Mouse (Mus musculus): ENCODE results near the gene Ppm1m. TPM values are rescaled to one million over a fixed set of nuclear protein-coding genes. Genes with fewer than 3 reads are reported as not detected.

Ppm1m gene
- 82.1 to 96.0 TPM (median 83.9 TPM) in 4 replicates for total RNA-seq (2023; ENCODE audit: inconsistent age)

DNA sequence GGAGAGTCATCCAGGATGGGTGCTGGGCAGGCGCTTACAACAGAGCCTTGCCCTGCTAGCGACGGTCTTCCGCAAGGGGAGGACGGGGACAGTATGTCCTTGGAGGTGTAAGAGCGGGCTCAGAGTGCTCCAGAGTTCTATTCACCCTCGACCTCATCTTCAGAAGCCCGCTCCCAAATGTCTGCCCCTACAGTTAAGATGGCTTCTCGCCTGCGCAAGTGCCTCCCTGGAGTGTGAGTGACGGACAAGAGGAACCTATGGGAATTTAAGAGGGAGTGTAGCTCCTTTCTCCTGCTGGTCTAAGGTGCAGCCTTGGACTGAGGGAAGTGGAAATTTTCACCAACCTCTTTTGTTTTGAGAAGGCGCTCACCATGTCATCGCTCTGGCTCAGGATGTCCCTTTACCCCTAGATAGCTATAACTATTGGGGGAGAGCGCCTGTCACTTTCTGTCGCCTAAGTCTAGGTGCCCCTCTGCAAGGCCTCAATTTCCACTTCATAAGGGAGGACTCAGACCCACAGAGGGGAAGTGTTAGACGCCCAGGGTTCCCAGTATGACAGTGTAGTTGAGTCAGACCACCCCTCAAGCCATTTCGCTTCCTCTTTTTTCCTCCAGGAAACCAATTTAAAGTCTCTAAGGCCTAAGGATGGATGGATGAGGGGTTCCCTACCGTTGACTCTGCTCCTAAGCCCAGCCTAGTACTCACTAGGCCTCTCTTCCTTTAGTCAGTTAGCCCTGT lies at the start of gene Ppm1m:
Gene Ppm1m (minus strand): TSS at position 212 of the 738 bp plus-strand sequence.

DNA sequence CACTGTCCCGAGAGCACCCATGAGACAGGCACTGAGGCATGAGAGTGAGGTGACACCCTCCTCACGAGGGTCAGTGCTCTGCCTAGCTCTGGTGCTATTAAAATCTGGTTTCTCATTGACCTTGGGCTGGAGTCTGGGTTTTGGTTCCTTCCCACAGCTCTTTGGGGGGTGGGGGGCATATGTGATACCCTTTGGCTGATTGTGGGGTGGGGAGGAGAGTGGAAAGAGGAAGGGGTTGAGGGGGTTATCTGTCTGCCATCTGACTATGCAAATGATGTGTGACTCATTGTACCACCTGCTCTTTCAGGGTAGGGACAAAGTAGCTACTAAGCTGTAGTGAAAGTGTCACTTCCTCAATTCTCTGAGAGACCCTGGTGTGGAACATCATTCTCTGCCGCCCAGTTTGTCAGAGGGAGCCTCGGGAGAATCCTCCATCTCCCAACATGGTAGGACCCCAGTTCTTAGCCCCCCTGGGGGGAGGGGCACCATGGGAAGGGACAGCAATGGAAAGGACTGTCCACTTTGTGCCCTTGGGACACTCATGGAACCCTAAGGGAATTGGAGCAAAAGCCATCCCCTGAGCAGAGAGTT lies 22.8 kb upstream of the Ppm1m start, which contains the start of gene Tlr9:
Gene Tlr9 (plus strand): TSS at position 338 of the 591 bp plus-strand sequence.

DNA sequence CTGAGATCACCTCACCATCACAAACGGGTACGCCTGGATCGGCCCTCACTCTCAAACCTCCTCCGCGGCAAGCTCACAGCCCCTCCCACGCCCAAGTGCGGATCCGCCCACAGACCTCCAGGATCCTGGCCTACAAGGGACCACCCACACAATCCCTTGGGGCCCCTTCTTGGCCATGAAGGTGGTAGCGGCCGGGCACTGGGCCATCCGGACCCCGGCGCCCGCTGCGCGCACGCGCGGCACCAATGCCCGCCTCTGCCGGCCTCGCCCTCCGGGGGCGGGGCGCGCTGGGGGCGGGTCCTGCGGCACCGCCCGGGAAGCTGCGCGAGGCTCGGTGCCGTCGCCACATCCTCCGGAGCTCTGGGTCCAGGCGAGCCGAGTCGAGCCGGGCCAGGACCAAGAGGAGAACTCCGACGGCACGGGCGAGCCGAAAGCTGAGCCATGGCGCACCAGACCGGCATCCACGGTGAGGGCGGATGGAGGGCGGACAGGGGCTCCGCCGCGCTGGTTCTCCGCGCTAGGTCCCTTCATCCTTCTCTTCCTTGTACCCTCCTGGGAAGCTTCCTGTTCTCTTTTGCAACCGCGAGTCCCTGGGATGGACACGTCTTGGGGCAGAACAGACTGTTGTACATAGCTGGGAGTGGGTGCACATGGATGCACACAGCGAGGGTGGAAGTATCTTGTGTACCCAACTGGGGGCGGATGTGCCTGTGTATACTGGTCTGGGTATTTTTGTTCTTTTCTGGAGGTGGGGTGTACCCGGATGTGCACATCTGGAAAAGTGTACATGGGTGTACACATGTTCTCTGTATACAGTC lies 3.5 kb upstream of the Ppm1m start, which contains the start of gene Twf2:
Gene Twf2 (plus strand): TSS at position 290 of the 818 bp plus-strand sequence.

DNA sequence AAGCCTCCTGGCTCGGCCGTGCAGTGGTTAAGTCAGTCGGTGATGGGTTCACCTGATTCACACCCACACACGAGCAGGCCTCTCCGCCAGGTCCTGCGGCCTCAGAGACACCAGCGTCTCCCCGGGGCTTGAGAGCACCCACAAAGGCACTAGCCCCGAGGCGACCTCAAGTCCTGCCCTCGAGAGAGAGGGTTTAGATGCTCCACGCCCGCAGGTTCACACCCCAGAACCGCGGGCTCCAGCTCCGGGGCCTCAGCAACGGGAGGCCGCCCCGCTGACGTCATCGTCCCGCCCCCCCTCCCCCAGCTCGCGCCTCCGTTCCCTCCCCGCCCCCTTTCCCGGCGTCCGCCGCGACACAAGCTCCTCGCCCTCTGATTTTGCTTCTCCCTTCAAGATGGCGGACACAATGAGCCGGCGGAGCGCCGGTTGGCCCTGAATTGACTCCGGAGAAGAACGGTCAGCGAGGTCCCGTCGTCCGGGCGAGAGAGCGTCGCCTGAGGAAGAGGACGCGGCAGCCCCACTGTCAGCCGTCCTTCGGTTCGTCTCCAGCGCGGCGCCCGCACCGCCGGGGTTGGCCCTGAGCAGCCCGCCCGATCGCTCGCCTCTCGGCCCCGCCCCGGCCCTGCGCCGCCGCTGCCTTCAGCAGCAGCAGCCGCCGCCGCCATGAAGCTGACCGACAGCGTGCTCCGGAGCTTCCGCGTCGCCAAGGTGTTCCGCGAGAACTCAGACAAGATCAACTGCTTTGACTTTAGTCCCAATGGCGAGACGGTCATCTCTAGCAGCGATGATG lies 28.8 kb downstream of the Ppm1m start, which contains the start of gene Wdr82:
Gene Wdr82 (plus strand): TSS at position 373 of the 790 bp plus-strand sequence.

DNA sequence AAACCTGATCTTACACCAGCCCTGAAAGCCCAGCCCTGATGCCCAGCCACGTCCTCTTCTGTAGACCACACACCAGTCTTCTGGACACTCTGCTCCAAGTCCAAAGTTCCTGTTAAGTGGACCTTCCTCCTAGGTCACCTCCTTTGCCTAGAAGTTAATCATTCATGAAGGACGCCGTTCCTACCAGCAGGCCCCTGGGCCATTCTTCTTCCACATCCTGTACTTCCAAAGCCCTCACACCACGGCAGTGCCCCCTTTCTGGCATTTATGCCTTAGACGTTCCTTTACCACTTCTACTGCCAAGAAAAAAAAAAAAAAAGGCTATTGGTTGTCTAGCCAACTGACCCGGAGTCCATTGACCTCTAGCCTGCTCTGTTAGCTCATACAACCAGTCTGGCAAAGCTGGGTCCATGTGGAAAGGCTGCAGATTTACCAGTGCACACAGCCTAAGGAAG lies 41.5 kb downstream of the Ppm1m start, which contains the start of gene Glyctk:
Gene Glyctk (minus strand): TSS at position 102 of the 455 bp plus-strand sequence.

Other genes with a start within 250 kb of the Ppm1m start
- gene Col6a5, start 239.1 kb downstream of the Ppm1m start, total RNA-seq (2023; ENCODE audit: inconsistent age), result 0.06 to 0.27 TPM (median 0.15 TPM) in 4 replicates
- not detected in 4 replicates for gene Col6a4, start 103.0 kb downstream of the Ppm1m start, total RNA-seq (2023; ENCODE audit: inconsistent age)
- 5.8 to 9.4 TPM (median 8.1 TPM) in 4 replicates for gene Glyctk, start 41.6 kb downstream of the Ppm1m start, total RNA-seq (2023; ENCODE audit: inconsistent age)
- 97.9 to 110 TPM (median 103 TPM) in 4 replicates for gene Wdr82, start 28.8 kb downstream of the Ppm1m start, total RNA-seq (2023; ENCODE audit: inconsistent age)
- 65.1 to 76.7 TPM (median 68.8 TPM) in 4 replicates for gene Twf2, start 3.4 kb upstream of the Ppm1m start, total RNA-seq (2023; ENCODE audit: inconsistent age)
- 150 to 158 TPM (median 156 TPM) in 4 replicates for gene Tlr9, start 22.9 kb upstream of the Ppm1m start, total RNA-seq (2023; ENCODE audit: inconsistent age)
- gene Alas1, start 48.9 kb upstream of the Ppm1m start, total RNA-seq (2023; ENCODE audit: inconsistent age), result 39.6 to 44.4 TPM (median 41.5 TPM) in 4 replicates
- gene Poc1a, start 81.3 kb upstream of the Ppm1m start, total RNA-seq (2023; ENCODE audit: inconsistent age), result 3.7 to 6.3 TPM (median 4.5 TPM) in 4 replicates
- 27.3 to 29.8 TPM (median 27.7 TPM) in 4 replicates for gene Dusp7, start 168.9 kb upstream of the Ppm1m start, total RNA-seq (2023; ENCODE audit: inconsistent age)
- 694 to 757 TPM (median 709 TPM) in 4 replicates for gene Rpl29, start 229.7 kb upstream of the Ppm1m start, total RNA-seq (2023; ENCODE audit: inconsistent age)
- 16.8 to 22.2 TPM (median 18.6 TPM) in 4 replicates for gene Acy1, start 238.6 kb upstream of the Ppm1m start, total RNA-seq (2023; ENCODE audit: inconsistent age)
- 3.9 to 5.9 TPM (median 5.2 TPM) in 4 replicates for gene Abhd14b, start 247.7 kb upstream of the Ppm1m start, total RNA-seq (2023; ENCODE audit: inconsistent age)
- gene Abhd14a, start 247.9 kb upstream of the Ppm1m start, total RNA-seq (2023; ENCODE audit: inconsistent age), result 3.8 to 9.2 TPM (median 7.6 TPM) in 4 replicates